Mouse (Mus musculus) small intestine, adult 2 months (tissue): Measurements from ENCODE around the gene Twist1.

Source experiments
- CTCF ChIP-seq: fragments of 200-500 bp; IDR thresholded peaks from 2 replicates; pipeline ENCODE4 v1.5.1; 2012; ENCODE audit warnings: low read depth, mild to moderate bottlenecking, control low read depth, inconsistent platforms, low read length, moderate library complexity, mixed read lengths; ENCODE audit not compliant: insufficient replicate concordance, insufficient read length; ENCODE audit errors: extremely low read depth
- POLR2A ChIP-seq: fragments of 200-500 bp; IDR thresholded peaks from 2 replicates; pipeline ENCODE4 v1.6.1; 2012; ENCODE audit warnings: low read depth, mild to moderate bottlenecking, control low read depth, inconsistent platforms, low read length, moderate library complexity

DNA sequence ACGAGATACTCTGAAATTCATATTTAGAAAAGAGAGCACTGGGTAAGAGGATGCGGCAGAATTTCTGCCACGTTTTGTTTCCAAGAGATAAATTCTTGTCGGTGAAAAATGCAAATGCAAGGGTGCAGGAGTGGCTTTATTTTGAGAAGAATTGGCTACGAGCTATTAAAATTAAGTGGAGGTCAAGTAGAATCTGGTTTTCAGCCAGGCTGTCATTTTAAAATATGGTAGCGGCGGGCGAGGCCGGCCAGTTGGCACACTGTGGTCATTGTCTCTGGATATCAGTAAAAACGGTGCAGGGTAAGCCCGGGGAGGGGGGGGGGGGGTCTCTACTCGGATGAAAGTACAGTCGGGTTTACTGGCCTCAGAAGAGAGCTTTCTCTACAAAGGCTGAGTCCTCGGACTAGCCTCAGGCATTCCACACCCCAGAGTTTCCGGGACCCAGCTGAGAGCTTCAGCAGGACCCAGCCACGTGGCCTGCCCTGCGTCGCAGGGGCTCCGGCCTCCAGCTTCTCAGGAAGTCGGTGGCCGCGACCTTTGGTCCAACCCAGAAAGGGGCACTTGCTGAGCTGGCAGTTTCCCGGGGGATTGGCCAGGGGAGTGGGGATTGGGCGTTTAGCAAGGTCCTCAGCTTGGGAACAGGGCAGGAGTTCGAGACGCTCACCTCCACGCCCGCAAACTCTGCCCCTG, 1.7 kb upstream of the Twist1 start:
- TF ChIP-seq CTCF (no peak), POLR2A (no peak)
